Mouse (Mus musculus): ENCODE results near the gene 5730409E04Rik.
A peak's percentile ranks its signal among the peaks of the same experiment; 100 is the strongest.

The 5730409E04Rik gene

DNA sequence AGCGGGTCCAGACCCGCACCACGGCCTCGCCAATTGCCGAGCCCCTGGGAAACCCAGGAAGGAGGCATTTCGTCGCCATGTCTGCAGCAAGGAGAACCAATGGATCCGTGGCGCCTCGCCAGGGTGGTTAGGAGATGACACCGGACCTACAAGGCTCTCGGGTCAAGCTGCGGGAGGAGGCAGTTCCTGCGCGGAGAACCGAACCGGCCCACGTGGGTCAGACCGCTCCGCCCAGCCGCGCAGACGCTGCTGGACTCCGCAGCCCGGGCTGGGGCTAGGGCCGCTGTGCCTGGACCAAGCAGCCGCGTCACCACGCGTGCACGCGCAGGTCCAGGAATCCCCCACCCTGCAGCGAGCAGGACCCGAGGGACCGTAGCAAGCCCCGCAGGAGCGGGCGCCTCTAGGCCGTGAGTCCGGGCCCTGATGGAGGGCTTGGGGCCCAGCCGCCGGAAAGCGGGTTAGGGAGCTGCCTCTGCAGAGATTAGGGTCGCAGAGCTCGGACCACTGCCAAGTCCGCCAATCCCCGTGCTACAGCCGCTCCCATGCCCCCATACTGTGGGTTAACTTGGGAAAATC lies at the start of gene 5730409E04Rik:
Gene 5730409E04Rik (plus strand): TSS at position 213 of the 576 bp plus-strand sequence.
- DNase-seq (ENCODE audit: low read depth): no peak

DNA sequence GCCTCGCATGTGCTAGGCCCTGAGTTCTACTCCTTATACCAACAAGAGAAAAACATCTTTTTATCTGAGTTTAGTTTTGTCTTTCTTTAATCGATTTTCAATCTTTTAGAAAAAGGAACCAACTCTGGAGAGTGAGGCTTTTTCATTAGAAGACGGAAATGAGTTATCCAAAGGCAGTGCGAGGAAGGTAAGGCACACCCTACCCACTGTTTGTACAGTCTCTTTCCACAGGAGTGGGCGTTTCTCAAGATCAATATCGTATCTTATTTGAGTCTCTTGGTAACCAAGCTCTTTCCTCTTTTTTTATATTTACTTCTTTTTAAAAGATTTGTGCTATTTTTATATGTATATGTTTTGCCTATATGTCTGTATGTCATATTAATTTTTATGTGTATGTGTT lies 45.8 kb upstream of the 5730409E04Rik start:
- DNase-seq (ENCODE audit: low read depth): no peak

GRCm38 (mm10) chr4:126567243-126567642 lies 42.4 kb upstream of the 5730409E04Rik start:
- DNase-seq (ENCODE audit: low read depth): no peak

- no peak for DNase-seq (ENCODE audit: low read depth)
Measured at GRCm38 (mm10) chr4:126569783-126570182, 39.8 kb upstream of the 5730409E04Rik start.

GRCm38 (mm10) chr4:126576281-126576680 lies 33.3 kb upstream of the 5730409E04Rik start:
- DNase-seq (ENCODE audit: low read depth): no peak

DNA sequence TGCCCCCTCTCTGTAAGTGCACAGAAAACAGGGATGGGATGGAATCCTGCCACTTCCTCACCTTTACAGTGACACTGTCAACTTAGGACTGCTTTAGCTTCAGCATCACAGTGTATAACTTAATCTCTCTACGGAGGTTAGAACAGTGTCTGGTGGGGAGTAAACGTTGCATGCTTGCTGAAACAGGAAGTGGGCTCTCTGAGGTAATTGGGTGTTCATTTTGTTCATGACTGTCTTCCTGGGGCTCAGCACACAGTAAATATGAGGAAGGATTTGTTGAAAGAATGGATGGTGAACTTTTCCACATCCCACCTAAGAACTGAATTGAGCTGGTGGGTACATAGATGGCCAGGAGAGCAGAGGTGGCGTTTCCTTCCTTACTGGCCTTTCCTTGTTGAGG lies 31.7 kb upstream of the 5730409E04Rik start:
- no peak for DNase-seq (ENCODE audit: low read depth)

- DNase-seq (ENCODE audit: low read depth): no peak
Measured at GRCm38 (mm10) chr4:126579077-126579476, 30.5 kb upstream of the 5730409E04Rik start.

DNA sequence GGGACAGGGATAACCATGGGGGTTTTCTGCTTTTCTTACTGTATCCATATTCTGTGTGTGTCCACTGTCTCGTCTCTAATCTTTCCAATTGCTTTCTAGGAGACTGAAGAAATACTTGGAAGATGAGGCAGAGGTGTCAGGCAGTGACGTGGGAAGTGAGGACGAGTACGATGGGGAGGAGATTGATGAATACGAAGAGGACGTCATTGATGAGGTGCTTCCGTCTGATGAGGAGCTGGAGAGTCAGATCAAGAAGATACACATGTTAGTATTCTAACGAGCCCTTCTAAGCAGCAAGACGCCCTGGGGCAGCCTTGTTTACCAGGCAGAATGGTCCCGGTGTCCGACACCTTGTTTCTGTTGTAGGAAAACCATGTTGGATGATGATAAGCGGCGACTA lies 23.9 kb upstream of the 5730409E04Rik start:
- no peak for DNase-seq (ENCODE audit: low read depth)

DNA sequence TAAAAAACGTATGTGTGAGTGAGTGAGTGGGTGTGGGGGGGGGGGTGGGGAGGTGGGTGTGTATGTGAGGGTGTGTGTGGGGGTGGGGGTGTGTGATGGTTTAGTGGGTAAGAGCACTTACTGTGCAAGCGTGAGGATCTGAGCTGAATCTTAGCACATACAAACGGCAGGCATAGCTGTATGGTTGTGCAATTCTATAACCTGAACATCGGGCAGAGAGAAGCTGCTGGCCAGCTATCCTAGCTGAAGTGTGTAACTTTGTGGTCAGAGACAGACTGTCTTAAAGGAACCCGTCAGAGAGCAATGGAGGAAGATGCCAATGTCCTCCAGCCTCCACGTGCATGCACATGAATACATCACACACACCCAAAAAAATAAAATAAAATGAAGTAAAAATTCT lies 17.6 kb upstream of the 5730409E04Rik start:
- no peak for DNase-seq (ENCODE audit: low read depth)

GRCm38 (mm10) chr4:126599971-126600754 lies 9.5 kb upstream of the 5730409E04Rik start:
- peak; percentile 20 for DNase-seq (ENCODE audit: low read depth)

GRCm38 (mm10) chr4:126601597-126602444 lies 7.8 kb upstream of the 5730409E04Rik start:
- DNase-seq (ENCODE audit: low read depth): no peak

DNA sequence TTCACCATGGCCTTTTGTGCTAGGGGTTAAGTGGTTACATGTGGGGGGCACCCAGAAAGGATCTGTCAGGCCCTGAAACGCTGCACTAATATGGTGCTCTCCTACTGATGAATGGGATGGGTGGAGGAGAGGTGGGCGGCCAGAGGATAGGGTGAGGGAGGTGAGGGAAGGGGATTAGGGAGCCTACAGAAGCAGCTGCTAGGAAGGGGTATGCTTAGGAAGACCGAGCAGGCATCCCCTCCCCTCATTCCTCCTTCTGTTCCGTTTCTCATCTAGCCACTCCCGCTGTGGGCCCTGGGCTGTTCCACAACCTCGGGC lies 7.2 kb upstream of the 5730409E04Rik start:
- DNase-seq (ENCODE audit: low read depth): no peak

DNA sequence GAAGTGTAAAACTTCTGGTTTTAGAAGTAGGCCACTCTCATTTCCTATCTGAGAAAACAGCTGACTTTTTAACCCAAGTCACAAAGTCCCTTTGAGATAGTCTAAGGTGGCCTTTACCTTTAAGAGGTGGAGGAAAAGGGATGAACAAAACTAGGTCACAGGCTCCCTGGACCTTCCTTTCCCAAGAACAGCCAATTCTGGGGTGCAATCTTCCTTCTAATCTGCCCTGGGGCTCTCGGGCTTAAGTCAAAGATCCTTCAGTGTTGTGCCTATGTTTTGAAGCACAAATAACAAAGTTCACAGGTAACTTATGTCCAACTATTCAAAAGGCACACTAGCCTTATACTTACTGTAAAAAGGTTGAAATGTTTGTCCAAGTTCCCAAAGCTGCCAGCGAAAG lies 5.5 kb upstream of the 5730409E04Rik start:
- DNase-seq (ENCODE audit: low read depth): no peak

DNA sequence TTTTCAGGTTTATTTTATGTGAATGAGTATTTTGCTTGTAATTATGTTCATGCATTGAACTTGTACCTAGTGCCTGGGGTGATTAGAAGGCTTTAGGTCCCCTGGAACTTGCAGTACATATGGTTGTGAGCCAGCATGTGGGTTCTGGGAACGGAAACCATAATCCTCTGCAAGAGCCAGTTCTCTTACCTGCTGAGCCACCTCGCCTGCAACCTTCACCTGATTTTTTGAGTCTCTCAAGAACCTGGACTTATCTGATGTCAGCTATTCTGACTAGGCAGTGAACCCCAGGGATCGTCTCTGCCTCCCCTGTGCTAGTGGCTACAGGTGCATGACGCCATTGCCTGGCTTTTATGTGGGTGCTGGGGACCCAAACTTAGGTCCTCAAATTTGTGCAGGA lies 3.9 kb upstream of the 5730409E04Rik start:
- no peak for DNase-seq (ENCODE audit: low read depth)

DNA sequence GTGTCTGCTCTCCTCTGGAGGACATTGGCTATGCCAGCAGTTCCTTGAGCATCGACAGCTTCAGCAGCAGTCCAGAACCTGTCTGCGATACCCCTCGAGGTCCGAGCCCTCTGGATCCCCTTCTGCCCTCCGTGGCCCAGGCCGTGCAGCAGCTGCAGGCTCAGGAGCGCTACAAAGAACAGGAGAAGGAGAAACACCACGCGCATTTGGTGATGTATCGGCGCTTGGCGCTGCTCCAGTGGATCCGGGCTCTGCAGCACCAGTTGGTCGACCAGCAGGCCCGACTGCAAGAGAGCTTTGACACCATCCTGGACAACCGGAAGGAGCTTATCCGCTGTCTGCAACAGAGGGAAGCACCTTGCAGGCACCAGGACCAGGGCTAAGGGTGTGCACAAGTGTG lies 2.4 kb downstream of the 5730409E04Rik start:
- no peak for DNase-seq (ENCODE audit: low read depth)

DNA sequence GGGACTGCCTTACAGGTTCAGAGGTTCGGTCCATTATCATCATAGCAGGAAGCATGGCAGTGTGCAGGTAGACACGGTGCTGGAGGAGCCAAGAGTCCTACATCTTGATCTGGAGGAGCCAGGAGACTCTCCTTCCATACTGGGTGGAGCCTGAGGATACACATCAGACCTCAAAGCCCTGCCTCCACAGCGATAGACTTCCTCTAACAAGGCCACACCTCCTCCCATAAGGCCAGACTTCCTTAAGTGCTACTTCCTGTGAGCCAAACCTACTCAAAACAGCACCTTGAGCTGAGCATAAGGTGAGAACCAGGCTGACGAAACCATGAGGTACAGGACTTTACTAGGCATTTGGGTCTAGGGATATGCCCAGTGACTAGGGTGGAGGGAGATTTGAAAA lies 6.7 kb downstream of the 5730409E04Rik start:
- DNase-seq (ENCODE audit: low read depth): no peak

- DNase-seq (ENCODE audit: low read depth): no peak
Measured at GRCm38 (mm10) chr4:126619691-126620330, 10.2 kb downstream of the 5730409E04Rik start.

DNA sequence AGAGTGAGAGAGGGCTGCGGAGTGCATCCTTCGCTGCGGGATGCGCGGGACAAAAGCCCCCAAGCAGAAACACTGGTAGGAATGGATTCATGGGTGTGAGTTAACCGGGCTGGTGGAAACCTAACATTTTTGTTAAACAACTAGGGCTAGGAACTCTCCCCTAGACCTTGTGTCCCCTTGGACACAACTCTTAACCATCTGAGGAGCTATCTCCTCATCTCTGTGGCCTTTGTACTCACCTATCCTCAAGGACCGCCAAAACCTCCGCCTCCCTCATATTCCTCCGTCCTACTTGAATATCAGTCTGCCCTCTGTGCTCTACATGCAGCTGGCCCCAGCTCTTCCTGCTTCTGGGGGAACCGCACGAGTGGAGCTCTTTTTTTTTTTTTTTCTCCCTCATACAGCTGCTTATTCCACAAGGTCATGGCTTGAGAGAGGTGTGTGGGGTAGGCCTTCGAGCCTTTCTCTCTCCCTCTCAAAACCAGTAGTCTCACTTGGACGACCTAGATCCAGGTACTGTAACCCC lies 10.8 kb downstream of the 5730409E04Rik start:
- no peak for DNase-seq (ENCODE audit: low read depth)

GRCm38 (mm10) chr4:126627021-126627681 lies 17.5 kb downstream of the 5730409E04Rik start:
- no peak for DNase-seq (ENCODE audit: low read depth)

- DNase-seq (ENCODE audit: low read depth): no peak
Measured at GRCm38 (mm10) chr4:126631922-126632321, 22.3 kb downstream of the 5730409E04Rik start.

- no peak for DNase-seq (ENCODE audit: low read depth)
Measured at GRCm38 (mm10) chr4:126632668-126633067, 23.1 kb downstream of the 5730409E04Rik start.

DNA sequence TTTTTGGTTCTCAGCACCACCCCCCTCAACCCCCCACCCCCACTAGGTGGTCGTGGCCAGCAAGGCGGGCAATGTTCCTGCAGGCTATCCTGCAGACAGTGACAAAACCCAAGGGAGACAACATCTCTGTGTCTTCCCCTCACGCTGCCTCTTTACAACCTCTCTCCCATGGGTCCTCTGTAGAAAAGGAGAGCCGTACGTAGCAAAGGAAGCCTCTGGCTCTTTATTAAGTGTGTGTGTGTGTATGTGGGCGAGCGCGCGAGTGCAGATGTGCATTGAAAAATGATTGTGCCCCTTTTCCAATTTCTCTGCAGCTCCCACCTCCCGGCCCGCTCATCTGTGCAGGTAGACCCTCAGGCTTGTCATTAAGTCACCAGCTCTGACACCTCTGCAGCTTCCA lies 26.7 kb downstream of the 5730409E04Rik start:
- DNase-seq (ENCODE audit: low read depth): no peak
